Mouse (Mus musculus) frontal cortex, postnatal 36 days (tissue): Measurements from ENCODE around the gene Gna14.

Experiments used
- DNase-seq, 2 experiments: peaks; one replicate each; pipeline ENCODE4 v3.0.0; 2022; ENCODE audit warnings: low spot score in 2 of 2

Gna14 gene

DNA sequence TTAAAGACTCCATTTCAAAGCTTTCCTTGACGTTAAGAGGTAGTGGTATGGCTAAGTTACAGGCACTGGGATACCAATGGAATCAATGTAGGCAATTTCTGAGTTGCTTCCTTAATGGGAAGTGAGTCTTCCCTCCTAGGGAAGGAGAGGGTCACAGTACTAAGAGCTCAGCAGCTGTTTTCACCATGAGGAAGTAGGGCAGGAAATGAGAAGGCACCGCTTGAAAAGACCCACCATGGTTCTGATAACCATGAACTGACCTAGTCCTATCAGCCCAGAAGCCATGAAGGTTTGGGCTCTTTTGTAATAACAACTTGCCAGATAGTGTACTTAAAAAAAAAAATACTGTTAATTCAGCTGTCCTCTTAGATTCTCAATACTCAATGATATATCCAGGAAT, 20.6 kb downstream of the Gna14 start:
- no peak for DNase-seq

DNA sequence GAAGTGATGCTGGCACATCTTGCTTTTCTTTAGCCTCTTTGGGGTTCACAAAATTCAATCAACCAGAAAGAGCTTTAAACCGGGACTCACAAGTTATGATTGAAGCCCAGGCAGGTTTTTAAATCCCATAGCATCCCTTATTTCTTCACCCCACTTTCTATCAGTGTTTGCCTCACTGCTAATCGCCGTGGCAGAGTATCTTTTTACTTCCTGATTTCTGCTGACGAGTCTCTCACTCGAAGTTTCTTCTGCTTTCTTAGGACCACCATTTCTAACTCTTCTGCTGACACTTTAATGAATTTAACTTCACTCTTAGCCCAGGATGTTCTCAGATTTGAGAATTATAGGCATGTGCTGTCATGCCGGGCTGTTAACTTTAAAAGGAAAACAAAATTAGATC, 21.6 kb downstream of the Gna14 start:
- no peak for DNase-seq

DNA sequence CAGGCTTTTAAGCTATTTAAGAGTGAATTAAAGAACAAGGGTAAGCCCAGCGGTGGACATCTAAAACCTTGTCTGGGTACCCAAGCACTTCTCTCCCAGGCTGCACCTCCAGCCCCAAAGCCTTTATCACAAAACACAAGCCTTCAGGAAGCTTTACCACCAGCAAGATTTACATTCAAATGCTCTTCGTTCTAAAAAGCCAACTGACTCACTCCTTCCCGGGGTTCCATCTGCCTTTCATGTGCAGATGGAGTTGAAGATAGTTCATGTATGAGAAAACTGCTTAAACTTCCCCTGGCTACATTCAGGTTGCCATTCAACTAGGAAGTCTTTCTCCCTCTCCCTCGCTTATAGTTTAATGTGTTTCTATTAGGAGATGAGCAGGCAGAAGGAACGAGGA, 23.8 kb downstream of the Gna14 start:
- DNase-seq, result no peak

DNA sequence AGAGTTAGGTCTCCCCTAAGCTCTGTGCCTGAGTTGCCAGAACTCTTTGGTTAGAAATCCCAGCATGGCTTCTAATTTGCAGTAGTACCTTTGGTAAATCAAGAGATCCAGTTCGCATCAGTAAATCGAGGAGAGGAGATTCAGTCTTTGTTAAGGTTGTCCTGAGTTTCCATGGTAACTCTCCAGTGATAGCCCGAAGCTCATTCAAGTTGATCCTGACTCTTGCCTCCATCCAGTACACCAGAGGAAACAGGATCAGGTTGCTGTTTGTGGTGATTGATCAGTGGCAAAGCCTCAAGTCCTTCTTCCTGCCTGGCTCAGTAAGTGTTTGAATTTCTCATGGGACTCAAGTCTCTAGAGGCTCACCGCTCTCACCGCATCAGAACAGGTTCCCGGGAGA, 24.7 kb downstream of the Gna14 start:
- no peak for DNase-seq

DNA sequence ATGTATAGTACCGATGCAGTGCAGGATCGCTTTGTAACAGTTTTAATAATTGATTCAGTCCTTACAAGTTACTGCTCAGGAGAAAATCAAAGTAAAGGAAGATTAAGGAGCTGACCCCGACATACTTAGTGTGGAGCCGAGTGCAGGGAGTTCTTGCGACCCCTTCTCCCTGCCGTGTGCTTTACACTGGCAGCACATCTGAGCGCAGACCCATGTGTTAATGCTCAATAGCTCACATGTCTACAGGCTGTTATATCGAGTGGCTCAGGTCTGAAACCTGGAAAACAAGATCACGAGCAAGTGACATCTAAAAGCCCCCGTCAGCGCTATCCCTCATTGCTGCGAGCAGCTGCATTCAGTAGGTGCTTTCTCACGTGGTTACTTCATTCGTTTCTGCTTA, 25.3 kb downstream of the Gna14 start:
- DNase-seq, result no peak

DNA sequence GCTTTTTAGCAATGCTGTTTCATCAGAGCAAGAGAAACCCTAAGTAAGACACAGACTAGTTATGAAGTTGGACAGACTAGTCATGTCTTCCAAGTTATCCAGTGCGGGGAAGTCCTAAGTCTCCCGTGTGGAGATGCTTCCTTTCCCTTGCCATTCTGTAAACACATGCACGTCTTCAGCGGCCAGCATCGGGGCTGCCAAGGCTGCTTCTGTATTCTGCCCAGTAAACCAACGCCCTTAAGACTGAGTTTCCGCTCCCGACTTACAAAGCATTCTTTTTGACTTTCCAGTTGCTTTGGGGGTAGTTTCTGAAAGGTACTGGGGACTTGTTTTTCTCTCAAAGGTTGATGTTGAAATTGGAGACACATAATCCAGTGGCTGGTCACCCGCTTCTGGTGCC, 26.9 kb downstream of the Gna14 start:
- no peak for DNase-seq

DNA sequence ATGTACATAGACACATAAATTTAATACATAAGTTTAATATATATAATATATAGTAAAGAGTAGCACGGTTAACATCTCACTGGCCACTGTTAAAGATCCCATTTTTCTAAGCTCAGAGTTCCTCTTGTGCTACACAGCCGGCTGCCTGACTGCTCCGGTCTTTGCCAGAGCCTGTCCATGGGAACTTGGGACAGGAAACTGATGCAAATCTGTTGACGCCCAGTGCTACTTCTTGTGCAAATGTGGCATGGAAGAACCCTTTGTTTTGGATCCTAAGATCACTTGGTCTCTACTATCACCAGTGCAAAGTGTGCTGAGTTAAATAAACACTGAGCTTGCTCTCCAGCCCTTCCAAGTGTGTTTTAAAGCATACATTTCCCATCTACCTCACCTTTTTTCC, 29.2 kb downstream of the Gna14 start:
- no peak for DNase-seq

DNA sequence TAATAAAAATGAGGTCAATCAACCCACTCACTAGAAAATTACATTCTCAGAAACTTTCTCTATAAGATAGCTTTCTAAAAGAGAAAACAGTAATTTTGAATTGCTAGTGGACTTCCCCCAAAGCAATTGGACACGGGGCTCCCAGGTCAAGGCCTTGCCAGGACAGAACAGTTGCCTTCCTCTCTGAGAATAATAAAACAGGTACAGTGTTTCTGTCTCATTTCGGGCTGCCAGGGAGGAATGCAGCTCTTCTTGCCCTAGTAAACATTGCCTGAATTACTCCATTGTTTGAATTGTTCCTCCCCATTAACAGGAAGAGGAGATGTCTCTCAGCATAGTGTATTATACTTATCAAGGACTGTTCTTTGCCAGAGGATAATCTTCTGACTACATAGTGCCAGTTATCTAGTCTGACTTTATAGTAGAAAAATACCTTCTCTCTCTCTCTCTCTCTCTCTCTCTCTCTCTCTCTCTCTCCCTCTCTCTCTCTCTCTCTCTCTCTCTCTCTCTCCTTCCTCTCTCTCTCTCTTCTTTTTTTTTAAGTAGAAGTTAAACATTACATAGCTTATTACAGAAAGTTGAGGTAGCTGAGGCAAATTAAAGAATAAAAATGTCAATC, 33.3 kb downstream of the Gna14 start:
- no peak for DNase-seq

DNA sequence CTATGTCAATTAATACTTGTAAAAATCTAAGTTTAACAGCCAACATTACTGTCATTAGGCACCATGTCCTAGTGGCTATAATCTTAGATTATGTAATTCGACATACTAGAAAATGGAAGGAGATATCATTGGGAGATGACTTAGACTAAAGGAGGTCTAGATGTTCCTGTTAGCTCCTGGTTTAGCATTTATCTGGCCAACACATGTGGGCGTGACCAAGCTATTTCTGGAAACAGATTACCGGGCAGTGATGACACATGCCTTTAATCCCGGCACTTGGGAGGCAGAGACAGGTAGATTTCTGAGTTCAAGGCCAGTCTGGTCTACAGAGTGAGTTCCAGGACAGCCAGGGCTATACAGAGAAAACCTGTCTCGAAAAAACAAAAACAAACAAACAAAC, 37.1 kb downstream of the Gna14 start:
- DNase-seq, result no peak

DNA sequence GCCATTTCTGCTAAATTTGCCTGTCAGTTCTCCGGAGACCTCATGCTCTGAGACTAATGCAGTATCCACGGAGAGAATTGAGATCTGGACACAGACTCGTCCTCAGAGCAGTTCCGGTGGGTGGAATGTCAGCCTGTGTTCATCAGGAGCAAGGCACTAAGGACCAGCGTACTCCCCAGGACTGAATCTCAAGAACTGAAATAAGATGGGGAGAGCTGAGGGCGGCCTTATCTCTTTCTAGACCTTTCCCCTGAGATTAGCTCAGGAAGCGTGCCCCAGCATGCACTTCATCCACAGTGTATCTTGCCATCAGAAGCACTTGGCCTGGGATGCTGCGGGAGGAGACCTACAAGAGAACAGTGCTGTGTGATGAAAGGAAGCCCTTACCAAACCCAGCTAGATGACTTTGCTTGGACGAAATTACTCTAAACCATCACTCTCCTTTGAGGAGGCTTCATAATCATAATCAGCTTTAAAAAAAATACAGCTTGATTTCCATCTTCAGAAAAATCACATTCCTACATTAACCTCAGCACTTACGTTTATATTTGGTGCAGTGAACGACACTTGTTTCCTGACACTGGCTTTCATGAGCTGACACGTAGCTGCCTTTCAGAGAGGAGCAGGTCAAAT, 41.9 kb downstream of the Gna14 start:
- DNase-seq, result no peak

DNA sequence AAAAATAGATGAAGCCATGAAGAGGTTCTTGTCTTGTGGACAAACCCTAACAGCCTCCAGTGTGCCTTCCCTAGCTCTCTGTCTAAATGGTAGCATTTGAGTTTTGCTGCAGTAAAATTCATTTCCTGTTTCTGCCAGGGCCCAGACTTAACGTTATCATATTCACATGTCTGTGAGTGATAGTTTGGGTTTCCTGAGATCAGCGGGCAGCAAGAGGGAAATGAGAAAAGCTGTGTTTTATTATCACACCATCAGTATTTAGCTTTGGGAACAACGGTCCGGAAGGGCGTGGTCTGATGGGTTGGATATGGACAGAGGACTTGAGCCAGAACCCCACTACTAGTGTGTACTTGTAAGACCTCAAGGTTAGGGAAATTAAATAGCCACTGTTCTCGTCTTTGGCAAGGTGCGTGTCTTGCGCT, 42.6 kb downstream of the Gna14 start:
- DNase-seq, result no peak

DNA sequence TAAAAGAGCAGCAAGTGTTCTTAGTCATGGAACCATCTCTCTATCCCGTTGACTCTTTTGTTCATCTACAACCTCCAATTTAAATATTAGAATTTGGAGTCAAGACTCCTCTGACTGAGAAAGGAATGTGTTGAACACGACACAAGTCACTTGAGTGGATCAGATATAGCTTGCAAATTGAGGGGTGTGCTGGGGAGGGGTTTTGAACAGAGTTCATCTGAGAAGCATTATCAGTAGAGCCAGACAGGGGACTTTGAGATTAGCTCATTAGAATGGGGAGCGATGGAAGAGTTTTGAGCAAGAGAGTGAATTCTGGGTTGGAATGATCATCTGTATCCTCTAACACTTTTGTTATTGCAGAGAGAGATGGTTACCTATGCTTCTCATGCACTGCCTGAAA, 46.5 kb downstream of the Gna14 start:
- no peak for DNase-seq

DNA sequence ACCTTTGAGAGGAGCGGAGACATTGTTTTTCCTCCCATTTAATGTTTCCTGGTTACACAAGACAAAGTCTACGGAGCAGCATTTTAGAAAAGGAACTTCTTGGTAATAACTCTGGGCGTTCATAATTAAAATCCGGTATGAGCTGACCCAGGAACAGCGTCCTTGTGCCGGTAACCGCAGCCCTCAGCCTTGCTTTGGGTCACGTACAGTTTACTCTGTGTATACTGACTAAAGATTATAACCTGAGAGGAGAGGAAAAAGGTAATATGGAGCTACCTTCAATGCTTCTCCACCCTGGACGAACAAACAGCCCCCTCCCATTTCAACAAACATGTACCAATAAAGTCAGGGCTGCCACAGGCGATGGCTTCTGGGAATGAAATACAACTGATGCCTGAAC, 48.7 kb downstream of the Gna14 start:
- DNase-seq, result no peak

DNA sequence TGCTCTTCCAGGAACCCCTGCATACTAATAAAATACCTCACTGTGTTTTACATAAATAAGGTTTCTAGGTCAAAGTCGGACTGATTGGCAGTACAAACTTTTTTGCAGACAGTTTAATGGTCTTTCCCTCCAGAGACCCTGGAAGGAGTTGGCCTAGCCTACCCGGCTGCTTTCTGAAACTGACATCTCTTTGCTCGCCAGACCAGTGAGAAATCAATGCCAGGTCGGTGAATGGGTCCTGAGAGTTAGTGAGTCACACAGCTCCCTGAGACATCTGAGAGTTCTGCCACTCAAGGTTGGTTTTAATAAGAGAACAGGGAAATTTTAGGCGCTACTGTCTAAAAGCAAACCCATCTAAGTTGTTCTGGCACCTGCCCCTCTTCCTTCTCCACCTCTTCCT, 49.1 kb downstream of the Gna14 start:
- no peak for DNase-seq

DNA sequence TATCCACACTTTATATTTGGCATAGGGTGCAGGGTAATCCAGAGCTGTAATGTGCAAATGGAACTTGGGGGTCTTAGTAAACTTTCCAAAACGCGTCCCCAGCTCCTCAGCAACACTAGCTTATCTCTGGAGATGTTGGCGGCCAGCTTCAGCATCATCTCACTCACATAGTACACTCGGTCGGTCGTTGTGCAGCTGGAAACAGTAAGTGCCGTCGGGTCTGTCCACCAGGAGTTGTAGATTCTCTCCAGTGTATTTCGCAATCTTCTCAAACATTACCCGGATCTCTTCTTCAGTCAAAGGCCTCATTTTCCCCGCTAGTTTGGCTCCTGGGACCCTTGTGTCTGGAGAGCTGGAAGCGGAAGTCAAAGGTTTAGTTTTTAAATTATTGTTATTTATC, 55.2 kb downstream of the Gna14 start:
- no peak for DNase-seq

DNA sequence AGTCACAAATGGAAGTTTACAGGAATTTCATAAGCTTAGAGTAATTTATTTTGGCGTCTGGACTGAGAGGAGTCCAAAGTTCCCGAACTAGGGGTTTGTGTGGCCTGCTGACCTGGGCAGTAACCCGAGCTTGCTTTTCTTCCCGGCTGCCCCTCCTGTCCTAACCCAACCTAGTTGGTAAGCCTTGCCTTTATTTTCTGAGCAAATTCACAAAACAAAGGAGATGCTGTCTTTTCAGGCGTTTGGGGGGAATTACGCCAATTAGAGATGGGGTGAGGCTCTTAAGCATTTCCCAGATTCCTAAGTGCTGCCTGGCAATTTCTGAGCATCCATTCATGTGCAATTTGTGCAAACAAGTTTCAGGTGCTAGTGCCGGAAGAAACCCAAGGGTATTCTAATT, 55.9 kb downstream of the Gna14 start:
- no peak for DNase-seq

DNA sequence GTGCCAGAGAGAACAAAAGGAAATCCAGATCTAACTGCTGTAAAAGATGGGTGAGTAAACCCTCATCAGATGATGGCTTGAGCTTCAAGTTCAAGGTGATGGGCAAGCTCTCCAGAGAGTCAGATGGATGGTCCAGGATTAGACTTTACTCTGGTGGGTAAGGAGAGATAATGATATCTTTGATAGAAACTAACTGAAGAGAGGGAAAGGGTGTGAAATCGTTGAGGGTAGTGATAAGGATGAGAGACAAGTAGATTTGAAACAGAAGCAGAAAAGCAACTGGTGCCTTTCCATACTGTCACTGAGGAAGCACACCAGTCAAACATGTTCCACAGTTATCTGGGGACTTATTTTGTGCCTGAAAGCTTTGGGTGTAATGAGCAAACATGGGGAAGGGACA, 56.9 kb downstream of the Gna14 start:
- DNase-seq, result no peak

DNA sequence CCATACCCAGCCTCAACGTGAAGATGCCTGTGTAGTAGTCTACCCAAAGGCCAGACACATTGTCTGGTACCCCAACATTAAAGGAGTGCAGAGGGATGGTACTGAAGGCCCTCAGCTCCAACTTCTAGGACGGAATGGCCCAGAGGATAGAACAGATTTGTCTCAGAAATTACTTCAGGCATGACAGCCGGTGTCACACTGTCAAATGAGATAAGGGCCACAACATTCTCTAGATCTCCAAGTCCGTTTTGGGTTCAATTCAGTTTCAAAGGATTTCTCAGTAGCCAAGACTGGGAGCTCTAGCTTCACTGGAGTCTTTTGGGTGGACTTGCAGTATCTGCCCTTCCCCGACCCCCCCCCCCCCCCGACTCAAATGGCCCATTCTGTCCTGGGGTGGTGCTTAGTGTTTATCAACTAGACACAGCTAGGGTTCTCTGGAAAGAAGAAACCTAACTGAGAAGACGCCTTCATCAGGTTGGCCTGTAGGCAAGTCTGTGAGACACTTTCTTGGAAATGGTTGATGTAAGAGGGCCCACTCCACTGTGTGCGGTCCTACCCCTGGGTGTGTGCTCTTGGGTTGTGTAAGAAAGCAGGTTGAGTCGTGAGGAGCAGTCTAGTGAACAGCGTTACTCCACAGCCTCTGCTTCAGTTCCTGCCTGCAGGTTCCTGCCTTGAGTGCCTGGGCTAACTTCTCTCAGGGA, 59.4 kb downstream of the Gna14 start:
- no peak for DNase-seq

DNA sequence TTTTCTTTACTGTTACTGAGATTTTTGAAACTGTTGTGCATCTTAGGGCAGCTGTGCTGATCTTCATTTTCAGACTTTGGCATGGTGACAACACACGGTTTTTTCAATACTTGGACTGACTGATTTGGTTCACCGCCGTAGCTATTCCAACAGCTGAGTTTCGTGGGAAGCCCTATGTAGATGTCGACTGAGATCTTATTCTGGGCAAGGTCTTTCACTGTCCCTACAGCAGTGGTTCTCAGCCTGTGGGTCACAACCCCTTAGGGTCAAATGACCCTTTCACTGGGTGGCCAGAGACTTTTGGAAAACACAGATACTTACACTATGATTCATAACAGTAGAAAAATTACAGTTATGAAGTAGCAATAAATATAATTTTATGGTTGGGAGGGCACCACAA, 60.5 kb downstream of the Gna14 start:
- no peak for DNase-seq

DNA sequence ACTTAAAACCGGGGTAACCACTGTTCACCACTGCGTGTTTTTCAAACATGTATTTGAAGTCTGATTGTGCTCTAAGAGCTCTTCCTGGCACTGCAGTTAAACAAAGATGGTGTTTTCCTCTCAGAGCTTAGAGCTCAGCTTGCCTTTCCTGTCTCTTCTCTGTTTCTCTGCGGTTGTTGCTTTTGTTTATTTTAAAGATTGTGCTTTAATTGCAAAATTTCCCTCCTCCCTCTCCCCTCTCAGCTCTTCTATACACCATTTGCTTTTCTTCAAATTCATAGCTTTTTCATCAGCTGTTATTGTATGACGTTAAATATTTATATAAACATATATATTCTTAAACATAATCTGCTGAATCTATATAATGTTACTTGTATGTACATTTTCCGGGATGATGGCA, 66.5 kb downstream of the Gna14 start:
- no peak for DNase-seq

DNA sequence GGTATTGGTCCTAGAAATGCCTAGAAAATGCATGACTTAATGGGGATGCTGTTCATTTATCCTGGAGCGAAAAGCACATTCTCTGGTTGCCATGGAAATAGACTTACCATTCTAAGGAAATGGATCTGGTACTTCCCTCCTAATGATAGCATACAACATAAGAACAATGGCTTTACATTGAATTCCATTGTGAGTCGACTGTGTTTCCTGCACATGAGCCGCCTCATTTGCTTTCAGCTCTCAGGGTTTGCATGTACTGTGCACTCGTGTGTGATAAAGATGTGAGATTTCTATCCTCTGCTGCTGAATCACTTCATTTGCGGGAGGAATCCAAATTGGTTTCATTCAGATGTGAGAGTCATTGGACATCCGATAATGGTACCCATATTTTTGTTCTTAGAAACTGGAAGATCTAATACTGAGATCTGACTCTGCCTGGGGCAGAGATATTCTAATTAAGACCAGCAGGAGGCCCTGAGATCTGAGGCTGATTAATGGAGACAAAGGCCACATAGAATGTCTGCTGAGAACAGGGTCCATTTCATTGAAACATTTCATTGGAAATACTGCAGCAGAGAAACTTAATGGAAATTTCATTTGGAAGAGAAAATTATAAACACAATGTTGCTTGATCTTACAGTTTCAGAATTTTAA, 71.3 kb downstream of the Gna14 start:
- DNase-seq, result no peak

DNA sequence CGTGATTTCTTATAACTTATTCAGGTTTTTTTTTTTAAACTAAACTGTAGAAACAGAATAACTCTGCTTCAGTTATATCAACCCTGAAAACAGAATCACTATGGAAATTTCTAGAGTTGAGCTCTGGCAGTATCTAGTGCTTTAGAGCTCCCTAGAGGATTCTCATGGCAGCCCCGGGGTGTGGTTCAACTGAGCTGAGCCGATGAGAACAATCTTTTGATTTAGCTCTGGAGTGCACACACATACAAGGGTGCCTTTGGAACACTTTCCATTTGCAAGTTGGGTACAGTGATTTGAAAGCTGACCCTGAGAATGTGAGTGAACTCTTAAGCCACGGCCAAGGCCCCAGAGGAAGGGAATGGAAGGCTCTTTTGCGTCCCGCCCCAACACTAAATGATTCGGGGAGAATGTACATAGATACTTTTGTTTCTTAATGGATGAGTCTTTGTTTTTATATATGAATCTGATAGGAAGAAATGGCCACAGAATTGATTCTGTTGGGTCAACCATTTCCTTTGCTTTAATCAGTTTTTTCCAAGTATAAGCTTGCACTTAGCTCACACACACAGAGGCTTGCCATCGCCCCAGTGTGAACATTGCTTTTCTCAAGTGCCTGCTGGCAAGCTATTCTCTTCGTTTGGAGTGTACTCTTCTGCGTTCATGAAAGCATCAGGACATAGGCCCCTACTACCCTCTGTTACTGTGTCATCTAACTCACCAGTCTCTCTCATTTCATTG, 75.0 kb downstream of the Gna14 start:
- no peak for DNase-seq
